Mouse (Mus musculus) intestine, embryonic 14.5 days (tissue): ENCODE results near the gene Ccser1. TPM values are rescaled to one million over a fixed set of nuclear protein-coding genes. Genes with fewer than 3 reads are reported as not detected.

ENCODE experiments used
- ATAC-seq: fragments of 200-750 bp; cut with Nextera tagmentation; replicated peaks from 2 replicates; pipeline ENCODE4 v1.8.0; 2017; ENCODE audit warnings: low read depth, moderate number of reproducible peaks, moderate TSS enrichment, moderate library complexity; ENCODE audit not compliant: low FRiP score, low TSS enrichment
- DNase-seq: peaks from one replicate; pipeline ENCODE4 v3.0.0-alpha.2; 2018; ENCODE audit warnings: low spot score
- H3K27ac ChIP-seq: fragments of 300-500 bp; sonication (generic); 2 replicates; pipeline ENCODE4 v1.5.1; 2014; ENCODE audit warnings: low read depth, mild to moderate bottlenecking, control low read depth
- H3K27me3 ChIP-seq: fragments of 300-500 bp; sonication (generic); replicated peaks from 2 replicates; pipeline ENCODE4 v1.6.1; 2014; ENCODE audit warnings: low read length, control low read depth; ENCODE audit not compliant: control insufficient read depth, insufficient read depth
- H3K36me3 ChIP-seq: fragments of 300-500 bp; sonication (generic); 2 replicates; pipeline ENCODE4 v1.6.1; 2014; ENCODE audit warnings: low read length, control low read depth; ENCODE audit not compliant: control insufficient read depth, insufficient read depth
- H3K4me1 ChIP-seq: fragments of 300-500 bp; sonication (generic); replicated peaks from 2 replicates; pipeline ENCODE4 v1.6.1; 2014; ENCODE audit warnings: low read length, control low read depth, mixed read lengths; ENCODE audit not compliant: control insufficient read depth, insufficient read depth
- H3K4me2 ChIP-seq: fragments of 300-500 bp; sonication (generic); 2 replicates; pipeline ENCODE4 v1.6.1; 2014; ENCODE audit warnings: low read length
- H3K4me3 ChIP-seq: fragments of 300-500 bp; sonication (generic); 2 replicates; pipeline ENCODE4 v1.5.1; 2014; ENCODE audit warnings: low read depth, low read length, control low read depth, mixed read lengths
- H3K9ac ChIP-seq: fragments of 300-500 bp; sonication (generic); 2 replicates; pipeline ENCODE4 v1.6.1; 2014; ENCODE audit warnings: mild to moderate bottlenecking, low read length
- H3K9me3 ChIP-seq: fragments of 300-500 bp; sonication (generic); 2 replicates; pipeline ENCODE4 v1.6.1; 2016; ENCODE audit warnings: low read length, control low read depth; ENCODE audit not compliant: control insufficient read depth
- WGBS: fragments of 180-500 bp; shearing (Covaris S2); extraction: QIAGEN DNeasy Blood & Tissue Kit; methylation state at CpG from one replicate; pipeline ENCODE4 v1.1.7; 2014; 5-methylcytosine and 5-hydroxymethylcytosine counted together
- polyA plus RNA-seq: library from polyadenylated mRNA; unstranded; fragments of >200 nt; fragmentation: Nextera tagmentation; extraction: Ambion mirVana; gene quantifications from 2 replicates; pipeline ENCODE4 v1.2.1, GENCODE M21; 2014

Ccser1 gene
- 5.1 and 7.2 TPM in 2 replicates for polyA plus RNA-seq

GRCm38 (mm10) chr6:61179949-61180755, at the start of gene Ccser1:
TSS of gene Ccser1 (plus strand) at chr6:61180324.
- Histone ChIP-seq H3K4me3 (peak within 1 kb of the TSS; percentile 66), H3K9ac (peak within 1 kb of the TSS; percentile 62), H3K27ac (peak within 1 kb of the TSS; percentile 12; the same call in 1 of the 2 replicates), H3K4me1 (no peaks in the 10 kb centered on the region; the same call in 1 of the 2 replicates), H3K36me3 (no peaks in the 10 kb centered on the region), H3K27me3 (no peaks in the 10 kb centered on the region), H3K4me2 (peak within 1 kb of the TSS; percentile 97), H3K9me3 (no peaks in the 10 kb centered on the region)
- WGBS = under 1% methylated on average over 94 of the region's 105 CpGs
- DNase-seq (peak; percentile 79), ATAC-seq (peak; percentile 93)

- no peak for ATAC-seq
- Histone ChIP-seq H3K27ac (no peak overlapping the region), H3K9me3 (no peaks in the 10 kb centered on the region), H3K4me3 (no peak overlapping the region), H3K9ac (no peak overlapping the region), H3K27me3 (no peaks in the 10 kb centered on the region), H3K4me2 (no peak overlapping the region), H3K36me3 (no peaks in the 10 kb centered on the region), H3K4me1 (no peaks in the 10 kb centered on the region)
- DNase-seq = no peak
- WGBS = 85% methylated on average over 2 of the region's 2 CpGs
Measured at GRCm38 (mm10) chr6:61136436-61136835, 43.7 kb upstream of the Ccser1 start.

- DNase-seq = no peak
- WGBS = 50% methylated on average over 1 of the region's 1 CpGs
- H3K9ac ChIP-seq = no peak overlapping the region
Measured at GRCm38 (mm10) chr6:61143031-61143430, 37.1 kb upstream of the Ccser1 start.

GRCm38 (mm10) chr6:61152924-61153323, 27.2 kb upstream of the Ccser1 start:
- Histone ChIP-seq H3K36me3 (no peaks in the 10 kb centered on the region), H3K4me3 (no peak overlapping the region), H3K27me3 (no peaks in the 10 kb centered on the region), H3K4me1 (no peaks in the 10 kb centered on the region), H3K4me2 (no peak overlapping the region), H3K9ac (no peak overlapping the region), H3K27ac (no peak overlapping the region), H3K9me3 (no peaks in the 10 kb centered on the region)
- no peak for DNase-seq
- 52% methylated on average over 3 of the region's 3 CpGs for WGBS
- ATAC-seq = no peak

More at GRCm38 (mm10) chr6:61143031-61143430, 37.1 kb upstream of the Ccser1 start:
- no peaks in the 10 kb centered on the region for H3K27me3 ChIP-seq
- ATAC-seq = no peak
- H3K4me3 ChIP-seq = no peak overlapping the region
- H3K4me2 ChIP-seq = no peak overlapping the region
- H3K4me1 ChIP-seq = no peaks in the 10 kb centered on the region
- no peaks in the 10 kb centered on the region for H3K36me3 ChIP-seq
- no peaks in the 10 kb centered on the region for H3K9me3 ChIP-seq
- H3K27ac ChIP-seq = no peak overlapping the region

- Histone ChIP-seq H3K9me3 (no peaks in the 10 kb centered on the region), H3K4me1 (no peaks in the 10 kb centered on the region), H3K36me3 (no peaks in the 10 kb centered on the region), H3K4me2 (no peak overlapping the region), H3K9ac (no peak overlapping the region), H3K27ac (no peak overlapping the region), H3K4me3 (no peak overlapping the region), H3K27me3 (no peaks in the 10 kb centered on the region)
- no peak for DNase-seq
- WGBS = 70% methylated on average over 6 of the region's 6 CpGs
- ATAC-seq = no peak
Measured at GRCm38 (mm10) chr6:61154654-61155053, 25.5 kb upstream of the Ccser1 start.

GRCm38 (mm10) chr6:61155059-61155629, 25.0 kb upstream of the Ccser1 start:
- WGBS = 63% methylated on average over 8 of the region's 8 CpGs
- ATAC-seq (no peak), DNase-seq (no peak)
- H3K36me3 ChIP-seq = no peaks in the 10 kb centered on the region
- H3K27ac ChIP-seq = no peak overlapping the region
- no peaks in the 10 kb centered on the region for H3K4me1 ChIP-seq
- H3K9me3 ChIP-seq = no peaks in the 10 kb centered on the region
- H3K27me3 ChIP-seq = no peaks in the 10 kb centered on the region
- H3K4me3 ChIP-seq = no peak overlapping the region
- no peak overlapping the region for H3K4me2 ChIP-seq
- no peak overlapping the region for H3K9ac ChIP-seq

- Histone ChIP-seq H3K4me1 (no peaks in the 10 kb centered on the region), H3K4me2 (no peak overlapping the region), H3K4me3 (no peak overlapping the region), H3K9ac (no peak overlapping the region), H3K27me3 (no peaks in the 10 kb centered on the region), H3K9me3 (no peaks in the 10 kb centered on the region), H3K27ac (no peak overlapping the region), H3K36me3 (no peaks in the 10 kb centered on the region)
- DNase-seq (no peak), ATAC-seq (no peak)
Measured at GRCm38 (mm10) chr6:61155718-61156117, 24.4 kb upstream of the Ccser1 start.

GRCm38 (mm10) chr6:61162117-61162516, 18.0 kb upstream of the Ccser1 start:
- no peaks in the 10 kb centered on the region for H3K36me3 ChIP-seq
- H3K27ac ChIP-seq = no peak overlapping the region
- DNase-seq (no peak), ATAC-seq (no peak)
- H3K4me3 ChIP-seq = no peak overlapping the region
- H3K27me3 ChIP-seq = no peaks in the 10 kb centered on the region
- H3K9me3 ChIP-seq = no peaks in the 10 kb centered on the region
- H3K4me2 ChIP-seq = no peak overlapping the region
- no peaks in the 10 kb centered on the region for H3K4me1 ChIP-seq
- no peak overlapping the region for H3K9ac ChIP-seq

GRCm38 (mm10) chr6:61166891-61167290, 13.2 kb upstream of the Ccser1 start:
- Histone ChIP-seq H3K27ac (no peak overlapping the region), H3K9ac (no peak overlapping the region), H3K4me2 (no peak overlapping the region), H3K9me3 (no peaks in the 10 kb centered on the region), H3K4me3 (no peak overlapping the region), H3K36me3 (no peaks in the 10 kb centered on the region), H3K27me3 (no peaks in the 10 kb centered on the region), H3K4me1 (no peaks in the 10 kb centered on the region)
- 93% methylated on average over 1 of the region's 1 CpGs for WGBS
- DNase-seq = no peak
- ATAC-seq = no peak
